Mouse (Mus musculus): ENCODE data around the gene Socs5.

DNA sequence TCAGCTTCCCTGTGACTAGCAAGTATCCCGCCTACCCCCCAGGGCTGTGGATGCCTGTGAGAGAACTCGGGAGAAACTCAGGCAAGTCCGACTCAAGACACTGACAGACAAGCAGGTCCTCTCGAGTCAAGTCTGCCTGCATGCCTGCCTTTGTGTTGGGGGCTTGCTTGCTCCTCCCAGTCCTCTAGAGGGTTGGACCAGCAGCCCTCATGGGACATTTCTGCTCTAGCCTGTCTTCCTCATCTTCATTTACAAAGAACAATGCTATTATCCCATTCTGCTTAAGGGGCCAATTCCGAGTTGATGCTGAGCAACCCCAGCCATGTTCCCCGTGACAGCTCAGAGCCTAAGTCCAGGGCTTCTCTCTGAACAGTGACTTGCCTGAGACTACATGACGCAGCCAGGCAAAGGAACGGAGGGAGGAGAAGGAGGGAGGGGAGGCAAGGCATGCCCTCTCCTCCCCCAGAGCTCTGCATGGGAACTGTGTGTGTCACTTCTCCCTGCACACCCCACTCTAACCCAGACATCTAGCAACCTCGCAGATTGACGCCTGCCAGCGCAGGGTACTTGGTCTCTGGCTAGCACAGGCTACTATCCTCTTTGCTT lies 78.1 kb downstream of the Socs5 start:
- no peak for TF ChIP-seq CTCF (IDR thresholded peaks at IDR 0.05; ENCODE audit: low read depth, low read length)
- no peak for TF ChIP-seq POLR2A (IDR thresholded peaks at IDR 0.05; ENCODE audit: extremely low read depth, insufficient read depth, low read length)
